Mouse (Mus musculus) hindbrain, postnatal 0 days (tissue): ENCODE data around the gene Hoxc8. TPM values are rescaled to one million over a fixed set of nuclear protein-coding genes. Genes with fewer than 3 reads are reported as not detected.

ENCODE experiments used
- ATAC-seq: fragments of 200-750 bp; cut with Nextera tagmentation; 2 replicates; pipeline ENCODE4 v1.8.0; 2017; ENCODE audit warnings: mild to moderate bottlenecking, moderate TSS enrichment, moderate library complexity
- DNase-seq: peaks from one replicate; pipeline ENCODE4 v3.0.0-alpha.2; 2015; ENCODE audit warnings: low spot score
- H3K27ac ChIP-seq: fragments of 300-500 bp; sonication (generic); 2 replicates; pipeline ENCODE4 v1.5.1; 2014; ENCODE audit warnings: mild to moderate bottlenecking
- H3K27me3 ChIP-seq: fragments of 300-500 bp; sonication (generic); 2 replicates; pipeline ENCODE4 v1.6.1; 2014; ENCODE audit warnings: low read length, mixed read lengths; ENCODE audit not compliant: insufficient read depth
- H3K36me3 ChIP-seq: fragments of 300-500 bp; sonication (generic); 2 replicates; pipeline ENCODE4 v1.6.1; 2014; ENCODE audit warnings: low read length, mixed read lengths; ENCODE audit not compliant: insufficient read depth
- H3K4me1 ChIP-seq: fragments of 300-500 bp; sonication (generic); 2 replicates; pipeline ENCODE4 v1.6.1; 2014; ENCODE audit warnings: antibody characterized with exemption, low read length, mixed read lengths; ENCODE audit not compliant: insufficient read depth
- H3K4me2 ChIP-seq: fragments of 300-500 bp; sonication (generic); 2 replicates; pipeline ENCODE4 v1.6.1; 2014; ENCODE audit warnings: low read depth, mild to moderate bottlenecking, low read length, moderate library complexity, mixed read lengths
- H3K4me3 ChIP-seq: fragments of 300-500 bp; sonication (generic); 2 replicates; pipeline ENCODE4 v1.5.1; 2014; ENCODE audit warnings: low read length
- H3K9ac ChIP-seq: fragments of 300-500 bp; sonication (generic); replicated peaks from 2 replicates; pipeline ENCODE4 v1.6.1; 2014; ENCODE audit warnings: mild to moderate bottlenecking, low read length, moderate library complexity, mixed read lengths
- H3K9me3 ChIP-seq: fragments of 300-500 bp; sonication (generic); 2 replicates; pipeline ENCODE4 v1.6.1; 2016; ENCODE audit warnings: low read length, mixed read lengths
- CTCF ChIP-seq: IDR thresholded peaks from 2 replicates; pipeline ENCODE4 v1.5.1; 2016; ENCODE audit warnings: antibody characterized with exemption, control low read depth, low read depth
- WGBS: fragments of 180-500 bp; shearing (Covaris S2); extraction: QIAGEN DNeasy Blood & Tissue Kit; methylation state at CpG from one replicate; pipeline ENCODE4 v1.1.7; 2014; 5-methylcytosine and 5-hydroxymethylcytosine counted together
- polyA plus RNA-seq: library from polyadenylated mRNA; unstranded; fragments of >200 nt; fragmentation: Nextera tagmentation; extraction: Ambion mirVana; gene quantifications from 2 replicates; pipeline ENCODE4 v1.2.1, GENCODE M21; 2015
- total RNA-seq: library from RNA; depleted of rRNA; stranded (reverse); fragments of >200 nt; gene quantifications from 2 replicates; pipeline ENCODE4 v1.2.3, GENCODE M21; 2014

The Hoxc8 gene
- total and polyA plus RNA-seq, 2 experiments from 2014 or later, result 0.26 TPM; not detected in 1

DNA sequence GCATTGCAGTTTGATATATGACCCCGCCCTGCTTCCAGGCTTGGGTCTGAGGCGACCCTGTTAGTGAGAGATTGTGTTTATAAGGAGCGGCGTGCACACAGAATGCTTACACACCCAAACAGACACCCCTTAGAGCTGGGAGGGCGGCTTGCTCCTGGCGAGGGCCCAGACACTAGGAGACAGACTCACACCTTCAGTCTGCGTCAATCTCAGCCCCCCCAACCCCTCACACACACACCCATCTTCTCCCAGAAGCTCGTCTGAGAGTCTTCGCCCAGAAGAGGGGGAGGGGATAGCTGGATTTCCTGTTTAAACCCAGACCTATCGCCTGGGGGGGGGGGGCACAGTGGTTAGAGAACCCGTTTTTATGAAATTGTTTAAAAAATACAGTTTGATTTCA is 9.5 kb downstream of the Hoxc8 start:
- no peaks in the 10 kb centered on the region for H3K9me3 ChIP-seq
- no peaks in the 10 kb centered on the region for H3K36me3 ChIP-seq
- H3K27ac ChIP-seq, result no peak overlapping the region
- TF ChIP-seq CTCF, result no peak
- H3K9ac ChIP-seq, result no peak overlapping the region
- no peak overlapping the region for H3K4me3 ChIP-seq
- peaks cover 97% of the 10 kb centered on the region for H3K27me3 ChIP-seq
- H3K4me1 ChIP-seq, result peaks cover 4% of the 10 kb centered on the region; the same call in 1 of the 2 replicates
- WGBS, result 7% methylated on average over 11 of the region's 11 CpGs
- peak overlapping the region; percentile 56; the same call in 1 of the 2 replicates for H3K4me2 ChIP-seq
- ATAC-seq (0 out of 2 replicates have a peak, but pooled peaks have one; percentile 10), DNase-seq (no peak)

DNA sequence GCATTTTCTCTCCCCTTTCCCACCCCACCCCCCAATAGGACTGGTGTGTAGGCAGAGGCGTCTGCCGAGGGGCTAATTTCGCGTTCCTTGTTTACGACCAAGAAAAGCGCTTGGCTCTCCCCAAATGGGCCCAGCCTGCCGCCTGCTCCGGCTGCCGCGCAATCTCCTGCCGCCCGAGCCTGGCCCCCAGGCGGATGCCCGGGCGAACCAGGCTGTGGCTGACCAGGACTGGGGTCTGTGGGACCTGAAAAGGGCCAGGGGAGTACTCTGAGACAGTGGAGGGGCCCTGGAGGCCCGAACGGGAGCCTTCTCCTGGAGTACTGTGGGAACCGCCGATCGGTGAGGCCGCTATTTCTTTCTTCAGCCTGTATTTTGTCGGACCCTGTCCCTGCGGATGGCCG is 10.1 kb downstream of the Hoxc8 start:
- Histone ChIP-seq H3K9ac (no peak overlapping the region), H3K4me1 (peaks cover 4% of the 10 kb centered on the region; the same call in 1 of the 2 replicates), H3K9me3 (no peaks in the 10 kb centered on the region), H3K4me3 (peak overlapping the region; percentile 8; the same call in 1 of the 2 replicates), H3K27me3 (peaks cover 97% of the 10 kb centered on the region), H3K4me2 (no peak overlapping the region), H3K36me3 (no peaks in the 10 kb centered on the region), H3K27ac (no peak overlapping the region)
- no peak for ATAC-seq
- no peak for TF ChIP-seq CTCF
- DNase-seq, result no peak
- WGBS, result 4% methylated on average over 24 of the region's 24 CpGs

DNA sequence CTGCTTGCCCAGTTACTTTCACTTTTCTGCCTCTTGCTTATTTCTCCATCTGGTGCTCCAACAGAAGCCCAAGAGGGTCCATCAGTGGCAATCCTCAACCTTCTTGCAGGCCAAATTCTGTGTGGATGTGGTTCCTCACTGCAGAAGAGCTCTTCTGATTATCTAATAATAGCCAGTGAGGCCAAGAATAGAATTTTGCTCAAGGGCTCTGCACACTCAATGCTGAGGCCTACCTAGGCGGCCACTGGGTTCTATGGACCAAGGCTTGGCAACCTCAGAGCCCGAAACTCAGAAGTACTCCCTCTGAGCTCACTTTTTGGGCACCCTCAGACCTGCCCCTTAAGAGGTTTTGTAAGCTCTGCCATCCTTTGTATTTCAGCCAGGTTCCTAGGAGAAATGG is 11.0 kb downstream of the Hoxc8 start:
- Histone ChIP-seq H3K36me3 (no peaks in the 10 kb centered on the region), H3K4me3 (no peak overlapping the region), H3K27me3 (peaks cover 99% of the 10 kb centered on the region), H3K27ac (no peak overlapping the region), H3K9ac (no peak overlapping the region), H3K9me3 (no peaks in the 10 kb centered on the region), H3K4me1 (peaks cover 4% of the 10 kb centered on the region; the same call in 1 of the 2 replicates), H3K4me2 (no peak overlapping the region)
- 13% methylated on average over 2 of the region's 2 CpGs for WGBS
- ATAC-seq (no peak), DNase-seq (no peak)
- no peak for TF ChIP-seq CTCF

DNA sequence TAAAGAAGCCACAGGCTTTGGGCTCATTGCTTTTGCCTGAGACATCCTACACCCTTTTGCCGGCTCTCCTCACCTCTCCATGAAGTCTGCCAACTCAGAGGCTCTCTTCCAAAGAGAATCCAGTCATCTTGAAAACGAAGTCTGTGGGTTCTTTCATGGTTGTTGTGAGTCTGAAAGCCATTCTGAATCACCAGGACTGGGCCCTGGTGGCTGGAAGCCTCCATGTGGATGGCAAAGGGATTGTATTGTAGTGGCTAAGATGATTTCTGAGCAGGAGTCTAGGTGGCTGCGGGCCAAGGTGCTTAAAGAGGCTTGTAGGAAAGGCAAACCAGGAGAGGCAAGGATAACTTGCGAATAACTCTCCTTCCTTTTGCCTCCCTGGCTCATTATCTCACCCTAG is 11.7 kb downstream of the Hoxc8 start:
- 7% methylated on average over 4 of the region's 4 CpGs for WGBS
- H3K27ac ChIP-seq, result no peak overlapping the region
- ATAC-seq, result no peak

DNA sequence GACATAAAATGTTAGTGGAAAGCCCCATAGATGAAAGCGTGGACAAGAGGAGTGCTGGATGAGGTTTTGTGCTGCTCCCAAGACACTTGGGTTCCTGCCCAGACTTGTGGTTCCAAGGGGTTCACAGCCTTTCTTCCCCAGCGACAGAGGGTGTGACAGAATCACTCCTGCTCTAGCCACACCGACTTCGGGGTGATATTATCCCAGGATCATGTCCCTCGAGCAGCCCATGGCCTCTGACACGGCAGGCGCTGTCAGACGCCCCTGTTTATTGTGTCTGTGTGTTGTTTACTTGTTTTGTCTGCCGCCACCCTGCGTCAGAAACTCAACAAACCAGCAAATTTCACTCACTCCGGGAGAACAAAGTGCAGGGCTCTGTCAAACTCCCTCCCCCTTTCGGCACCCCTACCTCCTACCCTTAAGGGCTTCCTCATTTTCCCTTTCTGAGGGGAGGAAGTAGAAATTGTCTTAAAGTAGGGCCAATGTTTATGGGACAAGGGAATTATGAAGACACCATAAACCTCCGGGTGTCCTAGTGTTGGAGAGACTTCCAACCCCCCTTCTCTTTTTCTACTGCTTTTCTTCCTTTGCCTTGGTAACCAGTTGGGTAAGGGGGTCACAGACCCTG is 12.5 kb downstream of the Hoxc8 start:
- peaks cover 4% of the 10 kb centered on the region; the same call in 1 of the 2 replicates for H3K4me1 ChIP-seq
- no peaks in the 10 kb centered on the region for H3K9me3 ChIP-seq
- H3K36me3 ChIP-seq, result no peaks in the 10 kb centered on the region
- 8% methylated on average over 13 of the region's 13 CpGs for WGBS
- H3K27ac ChIP-seq, result no peak overlapping the region
- H3K27me3 ChIP-seq, result peaks cover 100% of the 10 kb centered on the region
- ATAC-seq (no peak), DNase-seq (no peak)
- no peak overlapping the region for H3K9ac ChIP-seq
- no peak overlapping the region for H3K4me3 ChIP-seq
- no peak for TF ChIP-seq CTCF
- H3K4me2 ChIP-seq, result no peak overlapping the region

More for the DNA sequence above, 11.7 kb downstream of the Hoxc8 start:
- H3K36me3 ChIP-seq, result no peaks in the 10 kb centered on the region
- H3K4me2 ChIP-seq, result no peak overlapping the region
- TF ChIP-seq CTCF, result no peak
- peaks cover 100% of the 10 kb centered on the region for H3K27me3 ChIP-seq
- no peak for DNase-seq
- H3K9me3 ChIP-seq, result no peaks in the 10 kb centered on the region
- no peak overlapping the region for H3K4me3 ChIP-seq
- no peak overlapping the region for H3K9ac ChIP-seq
- peaks cover 4% of the 10 kb centered on the region; the same call in 1 of the 2 replicates for H3K4me1 ChIP-seq

DNA sequence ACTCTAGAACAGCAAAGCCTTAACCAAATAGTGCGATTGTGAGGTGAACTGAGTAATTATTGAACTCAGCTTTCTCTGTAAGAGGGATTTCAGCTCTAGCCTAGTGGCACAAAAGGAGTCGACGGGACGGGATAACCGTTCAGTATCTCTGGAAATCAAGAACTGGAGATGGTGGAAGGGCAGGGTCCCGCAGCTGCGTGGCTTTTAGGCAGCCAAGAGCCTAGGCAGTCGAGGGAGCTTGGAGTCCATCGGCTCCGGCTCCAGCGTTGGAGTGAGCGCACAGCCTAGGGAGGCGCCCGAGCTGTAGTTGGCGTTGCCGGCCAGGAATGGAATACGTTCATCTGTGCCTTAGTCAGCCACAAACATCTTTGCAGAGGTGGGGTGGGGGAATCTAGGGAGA is 14.9 kb downstream of the Hoxc8 start:
- DNase-seq, result no peak
- H3K4me1 ChIP-seq, result no peaks in the 10 kb centered on the region
- no peak for ATAC-seq
- H3K4me3 ChIP-seq, result no peak overlapping the region
- no peak overlapping the region for H3K9ac ChIP-seq
- H3K27ac ChIP-seq, result no peak overlapping the region
- H3K27me3 ChIP-seq, result peaks cover 100% of the 10 kb centered on the region
- H3K36me3 ChIP-seq, result no peaks in the 10 kb centered on the region
- TF ChIP-seq CTCF, result no peak
- WGBS, result 1% methylated on average over 17 of the region's 17 CpGs
- H3K9me3 ChIP-seq, result no peaks in the 10 kb centered on the region
- H3K4me2 ChIP-seq, result no peak overlapping the region

DNA sequence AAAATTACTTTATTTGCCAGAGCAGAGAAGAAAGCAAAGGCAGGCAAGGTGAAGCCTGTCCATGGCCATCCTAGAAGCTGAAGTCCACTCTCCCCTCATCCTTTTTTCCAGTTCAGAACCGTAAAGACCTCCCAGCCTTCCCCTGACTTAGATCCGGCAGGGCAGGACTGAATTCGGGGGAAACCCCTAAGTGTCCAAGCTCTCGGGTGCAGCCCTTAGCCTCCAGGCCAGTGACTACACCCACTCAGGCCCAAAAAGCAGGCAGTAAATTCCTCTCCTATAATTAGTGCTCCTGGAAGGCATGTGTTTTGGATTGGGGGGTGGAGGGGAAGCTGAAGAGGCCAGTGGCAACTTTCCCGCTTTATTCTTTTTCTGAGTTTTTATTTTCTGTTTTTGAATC is 15.4 kb downstream of the Hoxc8 start:
- H3K27ac ChIP-seq, result no peak overlapping the region
- H3K4me1 ChIP-seq, result no peaks in the 10 kb centered on the region
- no peak overlapping the region for H3K4me2 ChIP-seq
- 2% methylated on average over 5 of the region's 5 CpGs for WGBS
- peaks cover 100% of the 10 kb centered on the region for H3K27me3 ChIP-seq
- no peaks in the 10 kb centered on the region for H3K36me3 ChIP-seq
- H3K9me3 ChIP-seq, result no peaks in the 10 kb centered on the region
- no peak for DNase-seq
- H3K9ac ChIP-seq, result no peak overlapping the region
- H3K4me3 ChIP-seq, result no peak overlapping the region
- ATAC-seq, result no peak
- no peak for TF ChIP-seq CTCF
